Mouse (Mus musculus): ENCODE measurements around the gene Atl2.

- TF ChIP-seq CTCF (IDR thresholded peaks at IDR 0.05; ENCODE audit: borderline replicate concordance, control insufficient read depth, extremely low read depth, insufficient read depth, low read length, poor library complexity) (no peak), POLR2A (IDR thresholded peaks at IDR 0.05; ENCODE audit: control insufficient read depth, extremely low read depth, insufficient read depth, low read length, poor library complexity) (no peak)
Observed at GRCm38 (mm10) chr17:79944851-79945250, 48.9 kb upstream of the Atl2 start.
